19 mouse cellular contexts compared by ENCODE assay signal in the genomic region with DNA sequence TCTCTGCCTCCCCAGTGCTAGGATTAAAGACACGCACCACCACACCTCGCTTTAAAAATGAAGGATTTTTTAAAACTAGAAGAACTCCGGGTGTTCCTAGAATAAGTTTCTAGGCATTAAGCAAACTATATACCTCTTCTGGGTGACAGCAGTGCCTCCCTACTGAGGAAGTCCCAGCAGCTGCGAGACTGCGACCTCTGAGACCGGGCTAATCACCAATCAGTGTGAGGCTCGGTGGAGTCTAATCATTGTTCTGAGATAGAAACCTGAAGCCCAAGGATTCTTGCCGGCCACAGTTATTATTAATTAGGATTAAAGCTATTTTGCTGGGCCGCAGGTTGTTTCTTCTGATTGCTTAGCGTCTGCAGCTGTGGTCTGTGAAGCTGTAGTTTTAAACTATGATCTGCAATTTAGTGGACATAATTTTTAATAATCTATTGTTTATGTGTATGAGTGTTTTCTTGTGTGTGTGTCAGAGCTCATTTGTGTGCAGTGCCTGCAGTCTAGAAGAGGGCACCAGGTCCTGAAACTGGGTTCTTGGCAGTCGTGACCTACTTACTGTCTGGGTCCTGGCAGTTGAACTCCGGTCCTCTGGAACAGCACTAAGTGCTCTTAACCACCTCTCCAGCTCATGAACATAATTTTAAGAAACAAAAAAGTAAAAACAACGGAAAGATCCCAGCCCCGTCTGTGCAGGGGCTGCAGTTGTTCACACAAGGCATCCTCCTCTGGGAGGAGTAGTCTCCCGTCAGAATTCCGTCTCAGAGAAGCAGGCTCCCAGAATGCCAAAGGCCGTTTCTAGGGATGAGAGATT.
"Had no signal": no experiment of that assay in that cellular context is flagged by ENCODE, and none has a peak within 500 bp of the region (broad histone marks: within the 10 kb centered on the region; RNA-seq: fewer than 3 reads in every experiment).

No protein-coding gene starts in this region.

- ATAC-seq: liver, postnatal 0 days; lung, postnatal 0 days had no signal

- H3K9ac ChIP-seq: limb, embryonic 12.5 days; liver, embryonic 13.5 days; liver, postnatal 0 days; midbrain, embryonic 12.5 days; neural tube, embryonic 15.5 days had no signal

- H3K36me3 ChIP-seq: limb, embryonic 12.5 days; midbrain, embryonic 12.5 days had no signal

- H3K4me2 ChIP-seq: limb, embryonic 12.5 days; liver, embryonic 13.5 days; midbrain, embryonic 12.5 days; neural tube, embryonic 15.5 days had no signal

- H3K4me1 ChIP-seq: neural tube, embryonic 15.5 days had no signal

- H3K27ac ChIP-seq: kidney, postnatal 0 days; limb, embryonic 12.5 days; liver, embryonic 13.5 days; macrophage; midbrain, embryonic 12.5 days; neural tube, embryonic 15.5 days had no signal

- H3K27me3 ChIP-seq: limb, embryonic 12.5 days; liver, embryonic 13.5 days; megakaryocyte, embryonic 14.5 days; midbrain, embryonic 12.5 days; neural tube, embryonic 15.5 days had no signal

- H3K9me3 ChIP-seq: limb, embryonic 12.5 days; liver, embryonic 13.5 days; megakaryocyte, embryonic 14.5 days; midbrain, embryonic 12.5 days; neural tube, embryonic 15.5 days had no signal

- DNase-seq: kidney, adult 9 months; kidney, postnatal 36 days; layer of hippocampus, adult 9-11 months; layer of hippocampus, postnatal 36 days; liver; liver, embryonic 13.5 days; liver, postnatal 0 days; right cerebral cortex, postnatal 4 days; spleen, adult 18-20 months; thymus, adult 18-20 months; thymus, postnatal 14 days had no signal

- H3K4me3 ChIP-seq: limb, embryonic 12.5 days; liver, embryonic 13.5 days; megakaryocyte, embryonic 14.5 days; midbrain, embryonic 12.5 days; myocyte; neural tube, embryonic 15.5 days had no signal
